Mouse (Mus musculus): ENCODE measurements around the gene Pias3. TPM values are rescaled to one million over a fixed set of nuclear protein-coding genes. Genes with fewer than 3 reads are reported as not detected.
"Not testable (repeated sequence)": the region's sequence is repeated elsewhere in the genome, so short reads cannot be mapped to it uniquely, and the experiment has no call there.

Gene Pias3
- polyA plus RNA-seq (2016; fragmentation: Nextera tagmentation; extraction: Ambion mirVana): 39.7 and 42.9 TPM in 2 replicates

GRCm38 (mm10) chr3:96696198-96696765, at the start of gene Pias3:
Gene Pias3, plus strand, starts transcription at chr3:96696384.
- peak within 1 kb of the TSS; percentile 85 for H3K9ac ChIP-seq

DNA sequence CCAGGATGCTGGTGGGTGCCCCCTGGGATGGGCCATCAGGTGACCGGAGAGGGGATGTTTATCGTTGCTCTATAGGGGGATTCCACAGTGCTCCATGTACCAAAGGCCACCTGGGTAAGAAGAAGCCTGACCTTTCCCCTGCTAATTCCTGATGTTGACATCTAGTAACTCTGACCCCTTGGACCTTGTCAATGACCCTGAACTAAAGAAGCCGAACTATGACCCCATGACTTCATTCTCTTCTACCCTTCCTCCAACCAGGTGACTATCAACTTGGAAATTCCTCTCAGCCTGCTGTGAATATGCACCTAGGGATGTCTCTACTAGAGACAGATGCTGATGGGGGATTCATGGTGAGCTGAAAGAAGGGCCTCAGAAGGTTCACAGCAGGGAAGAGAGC, 48.8 kb upstream of the Pias3 start:
- no peak for ATAC-seq (ENCODE audit: low FRiP score, low read depth)
- Histone ChIP-seq H3K9me3 (no peaks in the 10 kb centered on the region), H3K4me2 (replicated peaks) (no peak overlapping the region), H3K27me3 (replicated peaks) (no peaks in the 10 kb centered on the region), H3K4me1 (no peaks in the 10 kb centered on the region), H3K27ac (no peak overlapping the region), H3K4me3 (no peak overlapping the region), H3K36me3 (peaks cover 19% of the 10 kb centered on the region), H3K9ac (no peak overlapping the region)
- 95% methylated on average over 3 of the region's 3 CpGs for WGBS

More at GRCm38 (mm10) chr3:96696198-96696765, at the start of gene Pias3:
- H3K36me3 ChIP-seq: peaks cover 8% of the 10 kb centered on the region; the same call in 1 of the 2 replicates
- H3K9me3 ChIP-seq: no peaks in the 10 kb centered on the region
- peak within 1 kb of the TSS; percentile 87 for H3K27ac ChIP-seq
- ATAC-seq (ENCODE audit: low FRiP score, low read depth): peak; percentile 57
- peak within 1 kb of the TSS; percentile 89 for H3K4me3 ChIP-seq
- H3K4me2 ChIP-seq (replicated peaks): peak within 1 kb of the TSS; percentile 74
- WGBS: under 1% methylated on average over 35 of the region's 35 CpGs
- H3K27me3 ChIP-seq (replicated peaks): no peaks in the 10 kb centered on the region
- peaks cover 17% of the 10 kb centered on the region; the same call in 1 of the 2 replicates for H3K4me1 ChIP-seq

- no peak overlapping the region for H3K4me3 ChIP-seq
- no peak overlapping the region for H3K27ac ChIP-seq
- no peaks in the 10 kb centered on the region for H3K9me3 ChIP-seq
- no peaks in the 10 kb centered on the region for H3K36me3 ChIP-seq
- 87% methylated on average over 2 of the region's 2 CpGs for WGBS
- no peak for ATAC-seq (ENCODE audit: low FRiP score, low read depth)
- no peak overlapping the region for H3K9ac ChIP-seq
- H3K4me2 ChIP-seq (replicated peaks): no peak overlapping the region
- H3K27me3 ChIP-seq (replicated peaks): no peaks in the 10 kb centered on the region
- 0 out of 2 replicates have a peak, but pooled peaks cover 7% of the 10 kb centered on the region for H3K4me1 ChIP-seq
Measured at GRCm38 (mm10) chr3:96660901-96661300, 35.3 kb upstream of the Pias3 start.

DNA sequence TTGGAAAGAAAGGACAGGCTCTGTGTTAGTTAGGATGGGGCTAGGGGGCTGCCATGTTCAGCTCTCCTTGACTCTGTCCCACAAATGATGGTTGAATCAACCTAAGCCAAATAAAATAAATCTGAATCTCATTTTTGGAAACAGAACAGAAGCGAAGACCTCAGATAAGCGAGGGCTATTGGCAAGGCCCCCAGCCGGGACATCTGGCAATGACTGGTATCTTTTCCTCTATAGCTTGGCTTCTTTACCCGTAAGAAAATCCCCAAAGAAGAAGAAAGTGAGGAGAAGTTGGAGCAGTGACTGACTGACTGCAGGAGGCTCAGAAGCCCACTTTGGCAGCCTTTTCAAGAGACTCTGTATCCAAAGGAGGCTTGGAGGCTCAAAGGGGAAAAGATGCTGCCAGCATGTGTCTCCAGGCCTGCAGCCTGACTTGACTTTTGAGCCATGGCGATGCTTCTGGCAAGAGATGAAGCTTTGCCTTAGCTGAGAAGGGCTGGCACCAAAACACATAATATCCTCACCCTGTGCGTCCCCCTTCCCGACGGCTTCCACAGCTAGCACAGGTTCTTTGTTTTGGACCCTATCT, 33.4 kb upstream of the Pias3 start:
- H3K4me2 ChIP-seq (replicated peaks): peak overlapping the region; percentile 57
- H3K4me3 ChIP-seq: no peak overlapping the region
- WGBS: 54% methylated on average over 8 of the region's 8 CpGs
- H3K4me1 ChIP-seq: 0 out of 2 replicates have a peak, but pooled peaks cover 7% of the 10 kb centered on the region
- no peaks in the 10 kb centered on the region for H3K27me3 ChIP-seq (replicated peaks)
- no peaks in the 10 kb centered on the region for H3K36me3 ChIP-seq
- ATAC-seq (ENCODE audit: low FRiP score, low read depth): no peak
- H3K9ac ChIP-seq: 0 out of 2 replicates have a peak overlapping the region, but pooled peaks have one; percentile 21
- no peaks in the 10 kb centered on the region for H3K9me3 ChIP-seq
- H3K27ac ChIP-seq: no peak overlapping the region

GRCm38 (mm10) chr3:96663432-96664239, 32.5 kb upstream of the Pias3 start:
- H3K27ac ChIP-seq: no peak overlapping the region
- H3K4me1 ChIP-seq: 0 out of 2 replicates have a peak, but pooled peaks cover 7% of the 10 kb centered on the region
- peak overlapping the region; percentile 18 for H3K4me3 ChIP-seq
- peak overlapping the region; percentile 57 for H3K4me2 ChIP-seq (replicated peaks)
- 0 out of 2 replicates have a peak overlapping the region, but pooled peaks have one; percentile 21 for H3K9ac ChIP-seq
- peak; percentile 87 for ATAC-seq (ENCODE audit: low FRiP score, low read depth)
- H3K36me3 ChIP-seq: no peaks in the 10 kb centered on the region
- H3K9me3 ChIP-seq: no peaks in the 10 kb centered on the region
- 6% methylated on average over 18 of the region's 18 CpGs for WGBS
- no peaks in the 10 kb centered on the region for H3K27me3 ChIP-seq (replicated peaks)

GRCm38 (mm10) chr3:96665732-96666363, 30.3 kb upstream of the Pias3 start:
- H3K27me3 ChIP-seq (replicated peaks); H3K27ac ChIP-seq; H3K9ac ChIP-seq; H3K36me3 ChIP-seq; ATAC-seq (ENCODE audit: low FRiP score, low read depth); H3K9me3 ChIP-seq; H3K4me2 ChIP-seq (replicated peaks); H3K4me3 ChIP-seq: not testable (repeated sequence)
- peaks cover 12% of the 10 kb centered on the region; the same call in 1 of the 2 replicates for H3K4me1 ChIP-seq
- 90% methylated on average over 7 of the region's 7 CpGs for WGBS

DNA sequence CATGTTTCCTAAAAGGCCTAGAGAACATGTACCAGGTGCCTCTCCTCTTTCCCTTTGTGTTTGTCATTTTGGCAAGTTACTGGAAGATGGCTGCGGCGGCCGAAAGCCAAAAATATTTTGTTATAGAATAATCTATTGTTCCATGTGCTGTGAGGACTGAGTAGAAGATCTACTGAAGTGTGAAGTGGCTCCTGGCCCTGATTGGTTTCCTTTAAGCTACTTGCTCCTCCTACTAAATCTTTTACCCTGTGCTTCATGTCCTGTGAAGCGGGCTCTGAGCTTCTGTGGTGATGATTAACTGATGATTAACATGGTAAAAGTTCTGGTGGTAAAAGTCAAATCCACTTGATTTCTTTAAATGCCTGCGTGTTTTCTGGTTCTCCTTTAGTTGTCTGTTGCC, 29.3 kb upstream of the Pias3 start:
- no peak overlapping the region for H3K4me2 ChIP-seq (replicated peaks)
- no peak for ATAC-seq (ENCODE audit: low FRiP score, low read depth)
- no peak overlapping the region for H3K27ac ChIP-seq
- H3K4me1 ChIP-seq: peaks cover 12% of the 10 kb centered on the region; the same call in 1 of the 2 replicates
- WGBS: 97% methylated on average over 5 of the region's 5 CpGs
- H3K4me3 ChIP-seq: no peak overlapping the region
- peaks cover 8% of the 10 kb centered on the region for H3K27me3 ChIP-seq (replicated peaks)
- no peaks in the 10 kb centered on the region for H3K9me3 ChIP-seq
- no peaks in the 10 kb centered on the region for H3K36me3 ChIP-seq
- no peak overlapping the region for H3K9ac ChIP-seq

DNA sequence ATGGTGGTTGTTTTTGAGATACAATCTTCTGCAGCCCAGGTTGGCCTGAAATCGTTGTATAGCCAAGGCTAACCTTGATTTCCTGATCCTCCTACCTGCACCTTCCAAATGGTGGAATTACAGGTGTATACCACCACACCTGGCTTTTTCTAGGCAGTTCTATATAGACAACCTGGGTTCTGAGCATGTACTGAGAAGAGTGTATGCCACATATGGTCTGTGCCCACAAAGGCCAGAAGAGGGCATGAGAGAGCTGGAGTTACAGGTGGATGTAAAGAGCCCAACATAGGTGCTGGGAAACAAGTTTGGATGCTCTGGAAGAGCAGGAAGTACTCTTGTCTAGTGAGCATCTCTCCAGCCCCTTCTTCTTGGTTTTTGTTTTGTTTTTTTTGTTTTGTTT, 28.9 kb upstream of the Pias3 start:
- peaks cover 8% of the 10 kb centered on the region for H3K27me3 ChIP-seq (replicated peaks)
- H3K36me3 ChIP-seq: no peaks in the 10 kb centered on the region
- H3K4me1 ChIP-seq: peaks cover 12% of the 10 kb centered on the region; the same call in 1 of the 2 replicates
- ATAC-seq (ENCODE audit: low FRiP score, low read depth): no peak
- no peak overlapping the region for H3K4me2 ChIP-seq (replicated peaks)
- no peak overlapping the region for H3K4me3 ChIP-seq
- H3K9me3 ChIP-seq: no peaks in the 10 kb centered on the region
- no peak overlapping the region for H3K27ac ChIP-seq
- WGBS: 43% methylated on average over 1 of the region's 1 CpGs
- H3K9ac ChIP-seq: no peak overlapping the region

DNA sequence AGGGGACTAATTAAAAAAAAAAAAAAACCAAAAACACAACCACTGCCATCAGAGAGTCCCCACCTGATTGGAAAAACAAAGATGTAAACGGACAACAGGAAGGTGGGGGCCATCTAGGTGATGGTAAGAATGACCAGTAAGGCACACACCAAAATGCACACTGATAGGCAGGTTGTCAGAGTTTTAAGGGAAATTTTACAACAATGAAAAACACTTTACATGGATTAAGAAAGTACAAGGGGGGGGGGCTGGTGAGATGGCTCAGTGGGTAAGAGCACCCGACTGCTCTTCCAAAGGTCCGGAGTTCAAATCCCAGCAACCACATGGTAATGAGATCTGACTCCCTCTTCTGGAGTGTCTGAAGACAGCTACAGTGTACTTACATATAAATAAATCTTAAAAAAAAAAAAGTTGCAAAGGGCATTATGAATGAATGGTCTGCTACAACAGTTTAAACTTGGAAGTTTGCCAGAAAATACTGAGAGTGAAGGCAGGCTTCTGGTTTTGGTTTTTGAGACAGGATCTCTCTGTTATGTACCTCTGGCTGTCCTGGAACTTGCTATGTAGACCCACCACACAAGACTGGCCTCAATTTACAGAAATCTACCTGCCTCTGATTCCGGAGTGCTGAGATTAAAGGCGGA, 27.6 kb upstream of the Pias3 start:
- Histone ChIP-seq H3K9me3 (no peaks in the 10 kb centered on the region), H3K27me3 (replicated peaks) (peaks cover 8% of the 10 kb centered on the region), H3K4me2 (replicated peaks) (no peak overlapping the region), H3K27ac (no peak overlapping the region), H3K36me3 (no peaks in the 10 kb centered on the region), H3K4me1 (peaks cover 4% of the 10 kb centered on the region; the same call in 1 of the 2 replicates), H3K9ac (no peak overlapping the region), H3K4me3 (no peak overlapping the region)
- 94% methylated on average over 5 of the region's 5 CpGs for WGBS
- no peak for ATAC-seq (ENCODE audit: low FRiP score, low read depth)

GRCm38 (mm10) chr3:96669727-96670468, 26.3 kb upstream of the Pias3 start, which contains the start of gene Ankrd35:
Gene Ankrd35, plus strand, starts transcription at chr3:96670131.
- Histone ChIP-seq H3K4me1 (peaks cover 4% of the 10 kb centered on the region; the same call in 1 of the 2 replicates), H3K36me3 (no peaks in the 10 kb centered on the region), H3K27me3 (replicated peaks) (peaks cover 8% of the 10 kb centered on the region), H3K9ac (peak within 1 kb of the TSS; percentile 29; the same call in 1 of the 2 replicates), H3K4me3 (peak within 1 kb of the TSS; percentile 32), H3K27ac (no peak within 1 kb of the TSS), H3K4me2 (replicated peaks) (peak within 1 kb of the TSS; percentile 65), H3K9me3 (no peaks in the 10 kb centered on the region)
- ATAC-seq (ENCODE audit: low FRiP score, low read depth): peak; percentile 86
- 5% methylated on average over 35 of the region's 35 CpGs for WGBS

DNA sequence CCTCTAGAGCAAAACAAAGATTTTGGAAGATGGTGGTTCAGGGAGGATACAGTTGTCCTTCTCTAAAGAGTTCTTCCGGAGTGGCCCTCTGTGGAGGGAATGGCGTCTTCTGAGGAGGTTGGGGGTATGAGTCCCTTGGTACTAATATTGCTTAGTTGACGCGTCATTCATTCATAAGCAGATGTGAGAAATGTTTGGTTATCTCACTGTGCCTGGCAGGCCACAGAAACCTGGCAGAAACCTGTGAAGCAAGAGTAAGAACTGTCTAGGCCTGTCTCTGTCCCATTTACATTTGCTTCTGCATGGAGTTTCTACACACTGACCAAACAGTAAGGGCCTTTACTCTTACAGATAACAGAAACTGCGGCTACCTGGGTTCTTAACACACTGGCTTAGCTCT, 24.7 kb upstream of the Pias3 start:
- Histone ChIP-seq H3K27me3 (replicated peaks) (peaks cover 8% of the 10 kb centered on the region), H3K4me2 (replicated peaks) (no peak overlapping the region), H3K9ac (no peak overlapping the region), H3K4me3 (no peak overlapping the region), H3K4me1 (peaks cover 4% of the 10 kb centered on the region; the same call in 1 of the 2 replicates), H3K27ac (no peak overlapping the region), H3K36me3 (no peaks in the 10 kb centered on the region), H3K9me3 (no peaks in the 10 kb centered on the region)
- no peak for ATAC-seq (ENCODE audit: low FRiP score, low read depth)
- 93% methylated on average over 5 of the region's 5 CpGs for WGBS

Data from neural tube, embryonic 12.5 days (tissue).